Mouse (Mus musculus): ENCODE measurements around the gene Hesx1. TPM values are rescaled to one million over a fixed set of nuclear protein-coding genes. Genes with fewer than 3 reads are reported as not detected.
A peak's percentile ranks its signal among the peaks of the same experiment; 100 is the strongest.

Hesx1 gene
- total and polyA plus RNA-seq, 2 experiments from 2014 or later, result not detected

DNA sequence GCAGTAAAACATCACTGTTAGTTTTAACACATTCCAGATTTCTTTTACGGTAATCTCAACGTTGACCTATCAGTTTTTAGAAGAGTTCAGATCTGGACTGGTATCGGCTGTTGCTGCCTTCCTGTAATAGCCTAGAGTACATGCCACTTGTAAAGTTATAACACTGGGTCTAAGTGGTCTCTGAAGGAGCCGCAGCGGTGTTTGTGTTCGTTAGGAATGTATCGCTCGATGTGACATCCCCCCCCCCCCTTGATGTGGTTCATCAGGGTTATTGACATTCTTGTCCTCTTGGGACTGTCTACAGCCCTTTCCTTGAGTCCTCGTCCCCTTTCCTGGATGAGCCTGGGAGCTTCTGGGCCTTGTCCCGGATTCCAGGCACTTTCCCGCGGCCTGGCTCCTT lies 46.2 kb downstream of the Hesx1 start:
- 49% methylated on average over 12 of the region's 12 CpGs for WGBS
- Histone ChIP-seq H3K36me3 (replicated peaks; ENCODE audit: control insufficient read depth, insufficient read depth, low read length) (no peaks in the 10 kb centered on the region), H3K4me3 (ENCODE audit: low read depth, low read length) (no peak overlapping the region), H3K4me1 (ENCODE audit: control insufficient read depth, insufficient read depth) (peaks cover 14% of the 10 kb centered on the region), H3K9me3 (replicated peaks; ENCODE audit: control insufficient read depth, low read length) (no peaks in the 10 kb centered on the region), H3K27ac (ENCODE audit: low read depth) (no peak overlapping the region), H3K27me3 (ENCODE audit: control insufficient read depth, insufficient read depth, low read length) (no peaks in the 10 kb centered on the region), H3K4me2 (ENCODE audit: low read depth, low read length) (peak overlapping the region; percentile 98), H3K9ac (replicated peaks; ENCODE audit: low read depth, low read length) (no peak overlapping the region)
- ATAC-seq (ENCODE audit: insufficient read depth, low read depth) (no peak), DNase-seq (ENCODE audit: low spot score) (no peak)
- TF ChIP-seq CTCF (IDR thresholded peaks at IDR 0.05; ENCODE audit: low read depth), result no peak
- no peak for TF ChIP-seq EP300 (IDR thresholded peaks at IDR 0.05; ENCODE audit: low read depth)

- peaks cover 17% of the 10 kb centered on the region for H3K4me1 ChIP-seq (ENCODE audit: control insufficient read depth, insufficient read depth)
Observed at GRCm38 (mm10) chr14:27042280-27042983, 48.2 kb downstream of the Hesx1 start.

DNA sequence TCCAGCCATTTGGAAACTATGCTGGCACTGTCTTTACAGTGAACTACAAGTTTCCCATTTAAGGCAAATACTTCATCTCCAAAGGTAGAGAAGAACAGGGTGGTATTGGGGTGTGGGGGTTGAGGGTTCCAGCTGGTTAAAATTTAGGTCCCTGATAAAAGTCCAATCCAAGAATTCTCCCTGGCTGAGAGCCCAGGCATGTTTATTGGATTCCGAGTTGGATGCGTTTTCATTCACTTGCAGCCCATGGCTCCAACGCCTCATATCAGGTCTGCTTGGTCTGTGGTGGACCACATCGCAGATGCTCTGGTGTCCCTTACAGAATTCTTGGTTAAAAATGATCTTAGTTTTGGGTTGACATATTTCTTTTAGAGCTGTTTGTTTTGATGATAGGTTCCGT lies 49.2 kb downstream of the Hesx1 start:
- H3K4me2 ChIP-seq (ENCODE audit: low read depth, low read length), result no peak overlapping the region
- WGBS, result 34% methylated on average over 5 of the region's 5 CpGs
- H3K4me1 ChIP-seq (ENCODE audit: control insufficient read depth, insufficient read depth), result peaks cover 17% of the 10 kb centered on the region
- ATAC-seq (ENCODE audit: insufficient read depth, low read depth) (no peak), DNase-seq (ENCODE audit: low spot score) (no peak)
- H3K36me3 ChIP-seq (replicated peaks; ENCODE audit: control insufficient read depth, insufficient read depth, low read length), result no peaks in the 10 kb centered on the region
- no peak overlapping the region for H3K27ac ChIP-seq (ENCODE audit: low read depth)
- no peak for TF ChIP-seq CTCF (IDR thresholded peaks at IDR 0.05; ENCODE audit: low read depth)
- TF ChIP-seq EP300 (IDR thresholded peaks at IDR 0.05; ENCODE audit: low read depth), result no peak
- no peak overlapping the region for H3K9ac ChIP-seq (replicated peaks; ENCODE audit: low read depth, low read length)
- no peaks in the 10 kb centered on the region for H3K27me3 ChIP-seq (ENCODE audit: control insufficient read depth, insufficient read depth, low read length)
- H3K4me3 ChIP-seq (ENCODE audit: low read depth, low read length), result no peak overlapping the region
- no peaks in the 10 kb centered on the region for H3K9me3 ChIP-seq (replicated peaks; ENCODE audit: control insufficient read depth, low read length)

More at GRCm38 (mm10) chr14:27042280-27042983, 48.2 kb downstream of the Hesx1 start:
- no peak for TF ChIP-seq CTCF (IDR thresholded peaks at IDR 0.05; ENCODE audit: low read depth)
- Histone ChIP-seq H3K36me3 (replicated peaks; ENCODE audit: control insufficient read depth, insufficient read depth, low read length) (no peaks in the 10 kb centered on the region), H3K27ac (ENCODE audit: low read depth) (no peak overlapping the region), H3K27me3 (ENCODE audit: control insufficient read depth, insufficient read depth, low read length) (no peaks in the 10 kb centered on the region), H3K4me3 (ENCODE audit: low read depth, low read length) (no peak overlapping the region), H3K4me2 (ENCODE audit: low read depth, low read length) (no peak overlapping the region), H3K9me3 (replicated peaks; ENCODE audit: control insufficient read depth, low read length) (no peaks in the 10 kb centered on the region), H3K9ac (replicated peaks; ENCODE audit: low read depth, low read length) (no peak overlapping the region)
- no peak for DNase-seq (ENCODE audit: low spot score)
- no peak for ATAC-seq (ENCODE audit: insufficient read depth, low read depth)
- WGBS, result 64% methylated on average over 8 of the region's 8 CpGs

DNA sequence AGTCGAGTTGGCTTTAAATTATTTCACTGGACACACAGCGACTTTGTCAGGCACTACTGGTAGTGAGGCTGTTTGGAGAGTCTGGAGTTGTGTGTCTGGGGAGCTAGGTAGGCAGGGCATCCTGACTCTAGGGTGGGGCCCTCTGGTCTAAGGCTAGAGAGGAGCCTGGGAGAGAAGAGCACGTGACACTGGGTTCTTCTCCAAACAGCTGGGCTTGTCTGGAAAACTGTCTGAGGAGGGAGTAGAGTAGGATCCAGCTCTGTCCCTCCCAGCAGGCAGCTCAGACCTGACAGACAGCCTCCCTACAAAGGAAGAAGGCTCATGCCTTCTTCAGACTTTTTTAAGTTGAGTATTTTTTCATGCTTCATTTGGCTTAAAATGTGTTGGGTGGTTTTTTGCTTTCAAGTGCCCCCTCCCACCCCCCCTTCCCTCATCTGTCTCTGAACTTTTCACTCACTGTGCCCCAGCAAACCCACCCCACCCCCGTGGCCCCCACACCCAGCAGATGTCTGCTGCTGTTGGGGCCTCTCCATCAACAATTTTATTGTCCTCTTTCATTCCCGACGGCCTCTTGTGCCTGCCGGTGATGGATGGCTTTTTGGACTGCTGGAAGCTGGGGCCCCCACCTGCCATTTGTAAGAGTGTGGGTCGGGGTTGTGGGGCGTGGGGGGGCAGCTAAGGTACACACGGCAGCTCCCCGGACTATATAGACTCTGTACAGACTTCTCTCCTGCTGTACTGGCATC lies 50.2 kb downstream of the Hesx1 start:
- Histone ChIP-seq H3K4me1 (ENCODE audit: control insufficient read depth, insufficient read depth) (peaks cover 17% of the 10 kb centered on the region), H3K9me3 (replicated peaks; ENCODE audit: control insufficient read depth, low read length) (no peaks in the 10 kb centered on the region), H3K4me3 (ENCODE audit: low read depth, low read length) (no peak overlapping the region), H3K27me3 (ENCODE audit: control insufficient read depth, insufficient read depth, low read length) (no peaks in the 10 kb centered on the region), H3K9ac (replicated peaks; ENCODE audit: low read depth, low read length) (no peak overlapping the region), H3K27ac (ENCODE audit: low read depth) (0 out of 2 replicates have a peak overlapping the region, but pooled peaks have one; percentile 5), H3K36me3 (replicated peaks; ENCODE audit: control insufficient read depth, insufficient read depth, low read length) (no peaks in the 10 kb centered on the region), H3K4me2 (ENCODE audit: low read depth, low read length) (no peak overlapping the region; the same call in 1 of the 2 replicates)
- WGBS, result 11% methylated on average over 11 of the region's 11 CpGs
- TF ChIP-seq EP300 (IDR thresholded peaks at IDR 0.05; ENCODE audit: low read depth), result no peak
- no peak for TF ChIP-seq CTCF (IDR thresholded peaks at IDR 0.05; ENCODE audit: low read depth)
- no peak for ATAC-seq (ENCODE audit: insufficient read depth, low read depth)
- no peak for DNase-seq (ENCODE audit: low spot score)

- Histone ChIP-seq H3K4me1 (ENCODE audit: control insufficient read depth, insufficient read depth) (peaks cover 17% of the 10 kb centered on the region), H3K9ac (replicated peaks; ENCODE audit: low read depth, low read length) (no peak overlapping the region), H3K36me3 (replicated peaks; ENCODE audit: control insufficient read depth, insufficient read depth, low read length) (no peaks in the 10 kb centered on the region), H3K9me3 (replicated peaks; ENCODE audit: control insufficient read depth, low read length) (no peaks in the 10 kb centered on the region), H3K27ac (ENCODE audit: low read depth) (0 out of 2 replicates have a peak overlapping the region, but pooled peaks have one; percentile 5), H3K4me3 (ENCODE audit: low read depth, low read length) (no peak overlapping the region), H3K27me3 (ENCODE audit: control insufficient read depth, insufficient read depth, low read length) (no peaks in the 10 kb centered on the region), H3K4me2 (ENCODE audit: low read depth, low read length) (no peak overlapping the region)
- DNase-seq (ENCODE audit: low spot score), result no peak
- 19% methylated on average over 2 of the region's 2 CpGs for WGBS
- TF ChIP-seq CTCF (IDR thresholded peaks at IDR 0.05; ENCODE audit: low read depth), result peak; percentile 26
- TF ChIP-seq EP300 (IDR thresholded peaks at IDR 0.05; ENCODE audit: low read depth), result no peak
- peak; percentile 51 for ATAC-seq (ENCODE audit: insufficient read depth, low read depth)
Observed at GRCm38 (mm10) chr14:27044967-27045361, 50.7 kb downstream of the Hesx1 start.

Data from heart, postnatal 0 days (tissue).